Mouse (Mus musculus) kidney, embryonic 14.5 days (tissue): ENCODE measurements at regions not wholly inside any gene's neighbourhood (a gene's known extent, or its start where the extent isn't known, plus 50 kb on each side); places are given as distances from the start of the nearest gene placed in this dataset.

ENCODE experiments used
- ATAC-seq: fragments of 200-750 bp; cut with Nextera tagmentation; 2 replicates; pipeline ENCODE4 v1.8.0; 2017; ENCODE audit warnings: moderate number of reproducible peaks, mild to moderate bottlenecking, moderate TSS enrichment, moderate library complexity; ENCODE audit not compliant: low FRiP score, low TSS enrichment
- H3K27ac ChIP-seq: fragments of 300-500 bp; sonication (generic); 2 replicates; pipeline ENCODE4 v1.5.1; 2014; ENCODE audit warnings: low read depth, mild to moderate bottlenecking, low read length, moderate library complexity, mixed read lengths
- H3K27me3 ChIP-seq: fragments of 300-500 bp; sonication (generic); 2 replicates; pipeline ENCODE4 v1.6.1; 2014; ENCODE audit warnings: mild to moderate bottlenecking, low read length; ENCODE audit not compliant: control insufficient read depth, insufficient read depth
- H3K36me3 ChIP-seq: fragments of 300-500 bp; sonication (generic); 2 replicates; pipeline ENCODE4 v1.6.1; 2014; ENCODE audit warnings: low read length, mixed read lengths; ENCODE audit not compliant: control insufficient read depth, insufficient read depth
- H3K4me1 ChIP-seq: fragments of 300-500 bp; sonication (generic); 2 replicates; pipeline ENCODE4 v1.6.1; 2014; ENCODE audit warnings: low read length, mixed read lengths; ENCODE audit not compliant: control insufficient read depth, insufficient read depth
- H3K4me2 ChIP-seq: fragments of 300-500 bp; sonication (generic); replicated peaks from 2 replicates; pipeline ENCODE4 v1.6.1; 2014; ENCODE audit warnings: low read depth, mild to moderate bottlenecking, low read length
- H3K4me3 ChIP-seq: fragments of 300-500 bp; sonication (generic); 2 replicates; pipeline ENCODE4 v1.5.1; 2014; ENCODE audit warnings: mild to moderate bottlenecking, low read length
- H3K9ac ChIP-seq: fragments of 300-500 bp; sonication (generic); 2 replicates; pipeline ENCODE4 v1.6.1; 2014; ENCODE audit warnings: low read depth, mild to moderate bottlenecking, low read length, moderate library complexity
- H3K9me3 ChIP-seq: fragments of 300-500 bp; sonication (generic); 2 replicates; pipeline ENCODE4 v1.6.1; 2016; ENCODE audit warnings: low read length; ENCODE audit not compliant: control insufficient read depth
- WGBS: fragments of 180-500 bp; shearing (Covaris S2); extraction: QIAGEN DNeasy Blood & Tissue Kit; methylation state at CpG from one replicate; pipeline ENCODE4 v1.1.7; 2014; 5-methylcytosine and 5-hydroxymethylcytosine counted together

DNA sequence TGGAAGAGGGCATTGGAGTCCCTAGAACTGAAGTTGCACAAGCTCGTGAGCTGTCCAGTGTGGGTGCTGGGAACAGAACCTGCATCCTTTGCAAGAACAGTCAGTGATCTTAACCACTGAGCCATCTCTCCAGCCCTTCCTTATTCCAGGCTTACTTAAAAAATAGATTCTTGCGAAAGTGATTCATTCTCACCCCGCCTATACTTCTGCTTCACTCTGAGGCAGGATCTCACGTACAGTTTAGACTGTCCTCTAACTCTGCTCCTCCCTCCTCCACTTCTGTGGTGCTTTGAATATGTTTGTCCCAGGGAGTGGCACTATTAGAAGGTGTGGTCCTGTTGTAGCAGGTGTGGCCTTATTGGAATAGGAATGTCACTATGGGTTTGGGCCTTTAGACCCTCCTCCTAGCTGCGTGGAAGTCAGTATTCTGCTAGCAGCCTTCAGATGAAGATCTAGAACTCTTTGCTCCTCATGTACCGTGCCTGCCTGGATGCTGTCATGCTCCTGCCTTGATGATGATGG is 60.4 kb upstream of the Mycn start:
- no peaks in the 10 kb centered on the region for H3K4me1 ChIP-seq
- H3K36me3 ChIP-seq = no peaks in the 10 kb centered on the region
- H3K9me3 ChIP-seq = no peaks in the 10 kb centered on the region
- H3K9ac ChIP-seq = no peak overlapping the region
- no peak for ATAC-seq
- no peaks in the 10 kb centered on the region for H3K27me3 ChIP-seq
- 93% methylated on average over 6 of the region's 6 CpGs for WGBS
- H3K4me2 ChIP-seq = no peak overlapping the region
- no peak overlapping the region for H3K27ac ChIP-seq
- H3K4me3 ChIP-seq = no peak overlapping the region

DNA sequence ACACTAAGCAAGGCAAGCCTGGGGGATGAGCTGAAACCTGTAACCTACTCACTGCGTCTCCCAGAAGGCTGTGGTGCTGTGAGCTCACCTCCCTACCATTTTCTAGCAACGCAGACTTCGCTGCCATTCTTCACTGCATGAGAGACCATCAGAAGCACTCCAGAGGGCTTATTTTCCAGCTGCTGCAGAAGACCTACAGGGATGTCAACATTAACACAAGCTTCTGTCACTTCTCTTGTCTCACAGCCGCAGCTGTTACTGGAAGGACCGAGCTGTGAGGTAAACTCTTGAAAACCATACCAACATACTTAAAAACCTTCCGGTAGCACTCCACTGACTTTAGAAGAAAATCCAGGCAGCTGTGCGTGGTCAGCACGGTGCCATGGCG is 54.3 kb upstream of the Mycn start:
- WGBS = 86% methylated on average over 9 of the region's 9 CpGs
- Histone ChIP-seq H3K27me3 (no peaks in the 10 kb centered on the region), H3K27ac (no peak overlapping the region), H3K4me1 (peaks cover 25% of the 10 kb centered on the region), H3K9me3 (no peaks in the 10 kb centered on the region), H3K9ac (no peak overlapping the region), H3K4me3 (no peak overlapping the region), H3K36me3 (no peaks in the 10 kb centered on the region), H3K4me2 (no peak overlapping the region)
- ATAC-seq = no peak

DNA sequence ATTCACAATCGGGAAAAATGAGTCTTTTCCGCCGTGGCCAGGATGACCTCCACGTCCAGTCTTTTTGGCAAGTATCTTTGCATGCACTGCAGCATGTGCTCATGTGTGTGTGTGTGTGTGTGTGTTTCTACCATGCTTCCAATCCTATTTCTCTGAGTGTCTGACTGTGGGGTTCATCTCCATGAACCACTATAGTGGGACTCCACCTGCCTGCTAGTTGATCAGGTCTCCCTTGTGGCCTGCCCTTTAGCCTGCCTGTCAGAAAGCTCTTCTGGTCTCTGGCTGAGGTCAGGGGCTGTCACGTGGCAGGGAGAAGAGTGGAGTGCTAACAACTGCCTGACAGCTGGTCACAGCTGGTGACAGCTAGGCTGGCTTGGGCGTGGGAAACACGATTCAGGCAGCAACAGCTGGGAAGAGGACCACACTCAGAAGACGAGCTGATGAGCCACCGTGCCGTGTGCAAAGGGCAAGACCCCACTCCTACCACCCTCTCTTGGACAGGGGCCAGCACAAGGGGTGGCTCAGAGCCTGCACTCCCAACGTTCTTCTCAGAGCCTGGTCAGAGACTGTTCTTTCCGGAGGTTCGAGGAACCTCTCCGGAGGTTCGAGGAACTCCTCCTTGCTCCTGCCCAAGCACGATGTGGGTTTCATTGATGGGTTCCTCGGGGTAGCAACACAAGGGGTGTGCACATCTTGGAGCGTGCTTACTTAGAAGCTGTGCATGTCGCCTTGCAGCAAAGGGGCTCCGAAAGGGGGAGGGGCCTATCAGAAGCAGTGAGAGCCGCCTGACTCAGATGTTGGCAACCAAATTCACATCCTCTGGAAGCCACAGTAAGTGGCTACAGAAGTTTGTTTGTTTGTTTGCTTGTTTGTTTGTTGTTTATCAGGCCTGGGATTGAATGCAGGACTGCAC is 53.6 kb upstream of the Mycn start:
- H3K4me2 ChIP-seq = no peak overlapping the region
- 43% methylated on average over 21 of the region's 21 CpGs for WGBS
- H3K4me3 ChIP-seq = no peak overlapping the region
- ATAC-seq = peak; percentile 67
- peaks cover 25% of the 10 kb centered on the region for H3K4me1 ChIP-seq
- H3K9ac ChIP-seq = no peak overlapping the region
- H3K27ac ChIP-seq = no peak overlapping the region
- no peaks in the 10 kb centered on the region for H3K27me3 ChIP-seq
- H3K9me3 ChIP-seq = no peaks in the 10 kb centered on the region
- H3K36me3 ChIP-seq = no peaks in the 10 kb centered on the region

DNA sequence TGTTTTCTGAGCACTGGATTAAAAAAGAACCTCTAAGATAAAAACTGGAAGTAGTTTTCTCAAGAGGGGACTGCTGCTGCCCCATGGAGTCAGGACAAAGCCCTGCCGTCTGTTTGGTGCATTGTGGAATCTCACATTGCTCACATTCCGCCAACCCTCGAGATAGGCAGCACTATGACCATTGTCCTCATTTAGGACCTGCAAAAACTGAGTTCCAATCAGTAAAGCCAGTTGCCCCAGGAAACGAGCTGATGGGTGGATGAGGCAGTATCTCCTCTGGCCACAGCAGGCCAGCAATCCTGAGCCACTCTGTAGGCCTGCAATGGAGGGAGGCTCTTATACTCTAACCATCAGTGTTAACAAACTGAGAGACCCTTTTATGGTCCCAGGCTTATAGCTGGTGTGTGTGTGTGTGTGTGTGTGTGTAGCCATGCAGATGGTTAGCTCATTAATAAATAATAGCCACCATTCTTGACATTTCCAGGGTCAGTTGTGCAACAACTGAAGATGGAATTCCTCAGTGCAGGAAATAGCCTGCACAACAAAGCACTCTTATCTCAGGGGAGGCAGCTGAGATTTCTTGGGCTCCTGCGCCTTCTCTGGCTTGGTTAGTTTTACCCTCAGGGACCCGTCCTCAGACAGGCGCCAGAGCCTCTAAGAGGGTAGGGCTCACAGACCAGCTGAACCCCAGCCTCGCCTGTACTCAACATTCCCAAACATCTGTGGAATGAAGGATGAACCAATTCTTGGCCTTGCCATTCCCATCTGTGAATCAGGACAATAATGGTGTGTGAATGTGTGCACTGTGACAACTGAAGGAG is 52.4 kb upstream of the Mycn start:
- Histone ChIP-seq H3K36me3 (no peaks in the 10 kb centered on the region), H3K4me1 (peaks cover 25% of the 10 kb centered on the region), H3K4me2 (no peak overlapping the region), H3K4me3 (no peak overlapping the region), H3K27ac (peak overlapping the region; percentile 62), H3K9ac (no peak overlapping the region), H3K9me3 (no peaks in the 10 kb centered on the region), H3K27me3 (no peaks in the 10 kb centered on the region)
- ATAC-seq = peak; percentile 53
- WGBS = 52% methylated on average over 8 of the region's 8 CpGs
